Mouse (Mus musculus) G1E (cell line): Measurements from ENCODE around the gene Cd81.

Experiments used
- CTCF ChIP-seq: IDR thresholded peaks from 2 replicates; pipeline ENCODE4 v1.5.1; 2012; ENCODE audit warnings: low read depth, low read length, inconsistent platforms, mixed read lengths
- GATA1 ChIP-seq: IDR thresholded peaks from 2 replicates; pipeline ENCODE4 v1.6.1; 2012; ENCODE audit warnings: borderline replicate concordance, low read length, inconsistent platforms, mixed read lengths
- TAL1 ChIP-seq: conservative IDR thresholded peaks from 2 replicates; pipeline ENCODE4 v1.6.1; 2012; ENCODE audit warnings: low read depth, low read length, inconsistent platforms, mixed read lengths

GRCm38 (mm10) chr7:143004727-143005343 lies 47.7 kb upstream of the Cd81 start, which contains the start of gene Tspan32:
- TF ChIP-seq CTCF (no peak), GATA1 (no peak), TAL1 (no peak; the same call in 1 of the 2 replicates)
